Mouse (Mus musculus): ENCODE measurements around the gene Tmem268. TPM values are rescaled to one million over a fixed set of nuclear protein-coding genes. Genes with fewer than 3 reads are reported as not detected.

Gene Tmem268
- polyA plus RNA-seq, 1 experiment from 2014 or later = 6.0 TPM

- 76% methylated on average over 2 of the region's 2 CpGs for WGBS
These were observed 74.6 kb downstream of the Tmem268 start for GRCm38 (mm10) chr4:63633181-63633580.

More at GRCm38 (mm10) chr4:63633181-63633580, 74.6 kb downstream of the Tmem268 start:
- no peak overlapping the region for H3K9ac ChIP-seq (ENCODE audit: low read length)
- ATAC-seq (replicated peaks; ENCODE audit: extremely low read depth, insufficient read depth, low FRiP score) = no peak
- no peaks in the 10 kb centered on the region for H3K27me3 ChIP-seq (ENCODE audit: control insufficient read depth, insufficient read depth, low read length)
- no peak overlapping the region for H3K27ac ChIP-seq (ENCODE audit: low read length)
- H3K4me2 ChIP-seq (ENCODE audit: low read depth, low read length) = no peak overlapping the region
- H3K9me3 ChIP-seq (replicated peaks; ENCODE audit: control insufficient read depth, low read length) = no peaks in the 10 kb centered on the region
- H3K4me1 ChIP-seq (ENCODE audit: control insufficient read depth, insufficient read depth, low read length) = no peaks in the 10 kb centered on the region
- no peak overlapping the region for H3K4me3 ChIP-seq (ENCODE audit: low read length)
- no peaks in the 10 kb centered on the region for H3K36me3 ChIP-seq (ENCODE audit: control insufficient read depth, insufficient read depth)

Other genes starting within 250 kb of the Tmem268 start
- not detected in 2 replicates for gene Orm1, start 214.2 kb upstream of the Tmem268 start, polyA plus RNA-seq (2015; fragmentation: Nextera tagmentation; extraction: Ambion mirVana)
- gene Orm3, start 202.6 kb upstream of the Tmem268 start, polyA plus RNA-seq (2015; fragmentation: Nextera tagmentation; extraction: Ambion mirVana) = not detected in 2 replicates
- gene Orm2, start 196.3 kb upstream of the Tmem268 start, polyA plus RNA-seq (2015; fragmentation: Nextera tagmentation; extraction: Ambion mirVana) = not detected in 2 replicates
- gene Akna, start 155.4 kb upstream of the Tmem268 start, polyA plus RNA-seq (2015; fragmentation: Nextera tagmentation; extraction: Ambion mirVana) = 4.4 and 5.8 TPM in 2 replicates
- gene Whrn, start 62.8 kb upstream of the Tmem268 start, polyA plus RNA-seq (2015; fragmentation: Nextera tagmentation; extraction: Ambion mirVana) = 1.8 and 2.6 TPM in 2 replicates
- gene Atp6v1g1, start 14.0 kb upstream of the Tmem268 start, polyA plus RNA-seq (2015; fragmentation: Nextera tagmentation; extraction: Ambion mirVana) = 238 and 243 TPM in 2 replicates
- gene Gm11213, start 46.5 kb downstream of the Tmem268 start, polyA plus RNA-seq (2015; fragmentation: Nextera tagmentation; extraction: Ambion mirVana) = not detected in 2 replicates
- gene Tex48, start 63.6 kb downstream of the Tmem268 start, polyA plus RNA-seq (2015; fragmentation: Nextera tagmentation; extraction: Ambion mirVana) = not detected in 2 replicates
- gene Gm11214, start 104.6 kb downstream of the Tmem268 start, polyA plus RNA-seq (2015; fragmentation: Nextera tagmentation; extraction: Ambion mirVana) = 0.49 TPM in 1 of 2 replicates, not detected in the other
- gene Tnfsf15, start 186.3 kb downstream of the Tmem268 start, polyA plus RNA-seq (2015; fragmentation: Nextera tagmentation; extraction: Ambion mirVana) = 0.05 TPM in 2 replicates